Mouse (Mus musculus): Measurements from ENCODE around the gene Psmd14.

Gene Psmd14

DNA sequence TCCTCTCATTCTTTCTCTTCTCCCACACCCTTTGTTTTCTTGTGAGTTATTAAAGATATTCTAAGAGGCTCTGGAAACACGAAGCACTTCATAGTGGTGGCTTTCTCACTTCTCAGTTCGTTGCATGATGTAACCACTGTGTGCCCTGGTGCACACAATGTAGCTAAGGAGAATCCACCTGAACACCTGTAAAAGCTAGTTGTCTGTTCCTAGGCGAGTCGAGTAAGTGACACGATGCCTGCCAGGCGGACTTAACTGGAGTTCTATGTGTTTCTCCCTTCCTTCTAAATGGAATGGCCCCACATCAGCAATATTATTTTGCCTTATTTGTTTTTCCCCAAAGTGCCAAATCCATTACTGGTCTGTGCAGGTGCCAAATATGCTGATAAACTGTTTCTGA, 101.6 kb downstream of the Psmd14 start:
- no peak for DNase-seq (ENCODE audit: low spot score)

DNA sequence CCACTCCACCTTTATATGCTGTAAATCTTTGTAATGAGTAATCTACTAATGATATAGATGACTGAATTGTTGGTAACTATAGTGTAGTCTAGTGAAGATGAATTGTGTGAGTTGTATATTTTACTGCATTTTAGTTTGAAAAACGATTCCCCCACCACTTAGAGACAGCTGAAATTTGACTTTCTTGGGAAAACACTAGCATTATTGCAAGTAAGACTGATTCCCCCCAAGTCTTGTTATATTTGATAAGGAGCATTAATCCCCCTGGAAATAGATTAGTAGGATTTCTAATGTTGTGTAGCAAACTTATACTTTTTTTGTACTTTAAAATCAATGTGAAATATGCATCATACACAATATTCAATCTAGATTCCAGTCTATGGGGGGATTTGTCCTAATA, 102.0 kb downstream of the Psmd14 start:
- DNase-seq (ENCODE audit: low spot score), result no peak

DNA sequence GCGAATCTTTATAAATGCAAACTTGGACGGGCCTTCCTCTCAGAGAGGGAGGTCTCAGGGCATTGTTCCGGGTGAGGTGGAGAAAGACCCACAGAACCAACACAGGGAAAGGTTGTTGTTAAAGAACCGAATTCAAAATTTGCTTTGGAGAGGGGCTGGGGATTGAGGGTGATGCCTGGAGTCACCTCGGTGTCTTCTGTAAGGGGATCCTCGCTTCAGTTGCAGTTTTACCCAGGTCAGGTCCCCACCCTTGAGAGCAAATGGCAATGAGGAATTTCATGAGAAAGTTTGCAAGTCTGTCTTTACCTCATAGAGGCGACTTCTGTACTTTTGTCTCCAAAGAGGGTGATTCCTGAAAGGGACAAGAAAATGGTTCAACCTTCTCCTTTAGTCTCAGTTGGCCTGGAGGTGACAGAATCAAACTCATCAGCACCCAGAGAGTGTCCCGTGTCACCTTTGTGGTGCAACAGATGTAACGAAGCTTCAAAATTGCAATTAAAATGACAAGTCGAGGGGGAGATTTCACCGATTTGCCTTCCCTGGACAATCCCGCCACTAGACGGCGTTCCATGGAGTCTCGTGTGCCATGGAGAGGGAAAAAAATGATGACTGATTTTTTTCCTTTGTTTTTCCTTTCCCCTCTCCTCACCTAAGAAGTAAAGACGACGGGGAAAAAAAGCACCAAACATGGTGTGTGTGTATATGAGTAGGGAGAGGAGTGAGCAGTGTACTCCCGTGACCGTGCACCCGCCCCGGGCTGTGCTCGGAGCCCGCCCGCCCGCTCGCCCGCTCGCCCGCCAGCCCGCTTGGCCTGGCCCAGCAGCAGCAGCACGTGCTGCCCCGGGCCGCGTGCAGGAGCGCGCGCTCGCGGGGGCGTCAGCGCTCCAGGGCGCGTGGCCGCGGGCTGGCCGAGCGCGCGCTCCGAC, 103.3 kb downstream of the Psmd14 start:
- DNase-seq (ENCODE audit: low spot score), result peak; percentile 75

DNA sequence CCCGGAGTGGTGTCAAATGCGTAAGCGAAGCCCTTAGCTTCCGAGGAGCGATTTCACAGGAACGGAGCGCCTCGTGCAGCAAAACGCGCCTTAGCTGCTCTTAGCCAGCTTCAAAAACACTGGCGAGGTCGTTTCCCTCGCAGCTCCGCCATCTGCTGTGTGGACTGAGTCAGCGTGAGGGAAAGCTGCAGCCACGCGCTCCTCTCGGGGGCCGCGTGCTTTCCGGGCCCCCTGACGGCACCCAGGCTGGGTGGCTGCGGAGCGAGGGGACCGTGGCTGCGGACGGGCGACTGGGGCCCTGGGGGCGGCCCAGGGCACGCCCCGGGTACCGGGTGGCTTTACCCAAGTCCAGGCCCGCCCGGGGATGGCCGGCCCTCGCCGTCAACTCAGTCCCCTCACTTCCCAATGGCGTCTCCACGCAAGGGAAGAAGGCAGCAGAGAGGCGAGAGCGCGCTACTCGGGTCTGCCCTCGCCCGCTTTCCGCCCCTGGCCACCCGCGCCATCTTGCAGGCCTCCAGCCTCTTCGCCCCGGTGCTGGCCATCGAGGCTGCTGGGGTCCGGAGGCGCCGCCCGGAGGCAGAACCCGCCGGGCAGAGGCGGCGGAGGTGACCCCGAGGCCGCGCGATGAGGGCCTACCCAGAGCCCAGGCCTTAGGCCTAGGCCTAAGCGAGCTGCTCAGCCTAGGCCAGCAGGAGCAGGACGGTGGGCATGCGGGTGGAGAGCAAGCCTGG, 104.3 kb downstream of the Psmd14 start:
- peak; percentile 77 for DNase-seq (ENCODE audit: low spot score)

DNA sequence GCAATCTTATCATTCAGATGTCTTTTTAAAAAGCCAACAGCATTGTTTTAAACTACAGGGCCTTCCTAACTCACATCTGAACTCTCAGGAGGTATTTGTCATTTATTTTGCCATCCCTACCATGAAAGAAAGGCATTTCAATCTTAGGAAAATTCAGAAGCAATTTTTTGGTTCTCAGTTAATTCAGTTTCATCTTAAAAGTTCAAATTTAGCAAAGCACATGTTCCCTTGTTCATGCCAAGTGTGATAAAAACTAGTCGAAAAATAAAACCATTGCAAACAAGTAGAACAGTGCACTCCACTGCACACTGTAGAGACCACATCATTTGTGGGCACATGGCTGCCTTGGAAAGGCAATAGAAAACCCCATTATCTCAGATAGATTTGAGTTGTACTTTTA, 106.7 kb downstream of the Psmd14 start:
- no peak for DNase-seq (ENCODE audit: low spot score)

DNA sequence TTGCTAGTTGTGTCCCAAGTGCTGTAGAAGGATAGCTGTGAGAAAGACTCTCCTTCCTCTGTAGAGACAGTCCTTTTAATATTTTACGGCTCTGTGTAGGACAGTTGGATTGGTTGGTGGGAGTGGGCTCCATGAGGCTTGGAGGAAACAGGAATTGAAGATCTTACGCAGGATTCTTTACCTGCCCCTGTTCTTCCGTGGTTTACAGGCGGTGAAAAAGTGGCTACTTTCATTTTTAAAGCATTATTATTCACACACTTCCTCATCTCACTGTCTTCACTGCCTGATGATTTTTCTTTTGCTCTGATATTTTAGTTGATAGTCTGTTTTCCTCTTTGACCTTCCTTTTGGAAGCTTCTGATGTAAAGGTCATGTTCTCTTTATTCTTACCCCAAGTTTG, 108.7 kb downstream of the Psmd14 start:
- DNase-seq (ENCODE audit: low spot score), result no peak

DNA sequence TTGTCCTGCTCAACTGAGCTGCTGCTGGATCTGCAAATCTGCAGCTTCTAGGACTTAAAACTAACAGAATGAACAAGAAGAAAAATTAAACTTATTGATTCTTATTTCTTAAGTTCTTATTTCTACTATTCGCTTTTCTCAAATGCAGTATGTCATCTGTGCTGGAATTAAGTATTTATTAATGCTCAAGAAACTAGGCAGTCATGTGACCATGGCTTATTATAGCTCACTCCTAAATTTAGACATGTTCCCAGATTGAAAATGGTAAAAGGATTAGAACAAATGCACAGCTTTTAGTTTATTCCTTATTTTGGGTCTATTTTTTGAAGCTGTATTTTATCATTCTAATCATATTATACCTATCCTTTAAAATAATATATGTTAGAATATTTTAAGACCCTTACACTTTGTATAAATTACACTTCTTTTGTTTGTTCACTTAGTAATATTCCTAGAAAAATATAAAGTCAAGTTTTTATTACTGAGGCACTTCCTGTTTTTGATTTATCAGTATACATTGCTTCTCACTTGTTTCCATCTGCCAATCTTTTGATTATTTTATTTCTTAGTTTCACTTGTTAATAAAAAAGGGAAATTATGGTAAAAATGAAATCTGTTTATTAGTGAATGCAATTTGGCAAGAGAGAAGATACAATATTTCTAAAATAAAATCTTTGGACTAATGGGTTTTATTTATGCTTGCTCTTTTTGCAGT, 112.1 kb downstream of the Psmd14 start:
- no peak for DNase-seq (ENCODE audit: low spot score)

DNA sequence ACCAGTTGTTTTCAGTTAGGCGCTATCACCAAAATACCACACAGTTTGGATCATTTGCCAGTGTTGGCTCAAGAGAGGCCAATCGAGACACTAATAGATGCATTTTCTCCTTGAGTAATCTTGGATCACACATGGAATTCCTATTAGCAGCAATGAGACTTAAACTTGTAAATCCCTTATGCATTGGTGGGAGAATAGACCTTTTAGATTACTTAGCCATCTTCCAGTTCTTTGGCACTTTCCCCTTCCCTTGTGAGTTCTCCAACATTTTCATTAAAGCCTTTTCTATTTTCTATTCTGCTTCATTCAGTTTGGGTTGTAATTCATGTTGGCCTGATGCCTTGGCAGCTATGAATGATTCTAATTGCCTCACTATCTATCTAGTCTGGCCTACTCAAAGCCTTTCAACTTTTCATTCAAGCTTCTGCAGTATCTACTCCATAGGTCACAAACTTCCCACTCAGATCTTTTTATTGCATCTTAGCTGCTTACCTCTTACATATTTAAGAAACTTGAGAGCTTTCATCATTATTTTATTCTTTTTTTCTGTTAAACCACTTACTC, 125.8 kb downstream of the Psmd14 start:
- no peak for DNase-seq (ENCODE audit: low spot score)
